Mouse (Mus musculus) spleen, embryonic (tissue): ENCODE measurements at regions not wholly inside any gene's neighbourhood (a gene's known extent, or its start where the extent isn't known, plus 50 kb on each side); places are given as distances from the start of the nearest gene placed in this dataset.

Experiments
- CTCF ChIA-PET: fragments of 350-600 bp; sonication (Branson Sonifier 250); formaldehyde crosslinking; loops from one replicate; lab custom pipeline; 2022; lab: Charles Lee

GRCm38 (mm10) chr5:97656167-97656924 is 199.5 kb upstream of the Gk2 start:
- CTCF ChIA-PET: no interaction called here

- CTCF ChIA-PET: no interaction called here
Observed at GRCm38 (mm10) chr5:97655266-97655665, 198.4 kb upstream of the Gk2 start.

- CTCF ChIA-PET: no interaction called here
Observed at GRCm38 (mm10) chr5:97654414-97654813, 197.6 kb upstream of the Gk2 start.

- CTCF ChIA-PET: no interaction called here
Observed at GRCm38 (mm10) chr5:97642251-97642650, 185.4 kb upstream of the Gk2 start.

- CTCF ChIA-PET: no interaction called here
Observed at GRCm38 (mm10) chr5:97641646-97642045, 184.8 kb upstream of the Gk2 start.

- CTCF ChIA-PET: no interaction called here
Observed at GRCm38 (mm10) chr5:97636357-97636756, 179.5 kb upstream of the Gk2 start.

- CTCF ChIA-PET: no interaction called here
Observed at GRCm38 (mm10) chr5:97633766-97634165, 176.9 kb upstream of the Gk2 start.

GRCm38 (mm10) chr5:97632791-97633190 is 176.0 kb upstream of the Gk2 start:
- CTCF ChIA-PET: no interaction called here

- CTCF ChIA-PET: no interaction called here
Observed at GRCm38 (mm10) chr5:97625200-97625599, 168.4 kb upstream of the Gk2 start.

GRCm38 (mm10) chr5:97619890-97620289 is 163.1 kb upstream of the Gk2 start:
- CTCF ChIA-PET: no interaction called here

GRCm38 (mm10) chr5:97618411-97618810 is 161.6 kb upstream of the Gk2 start:
- CTCF ChIA-PET: no interaction called here

GRCm38 (mm10) chr5:97602176-97602575 is 145.4 kb upstream of the Gk2 start:
- CTCF ChIA-PET: no interaction called here

- CTCF ChIA-PET: interaction anchor here (0.6 kb wide), 1 partner anchor 136 kb away, joined by 5 read pairs; no protein-coding TSS in a partner anchor
Observed at GRCm38 (mm10) chr5:97601384-97601783, 144.6 kb upstream of the Gk2 start.

GRCm38 (mm10) chr5:97598741-97599140 is 141.9 kb upstream of the Gk2 start:
- CTCF ChIA-PET: no interaction called here

GRCm38 (mm10) chr5:97595916-97596315 is 139.1 kb upstream of the Gk2 start:
- CTCF ChIA-PET: interaction anchor here (0.5 kb wide), 1 partner anchor 1404 kb away, joined by 3 read pairs; no protein-coding TSS in a partner anchor

GRCm38 (mm10) chr5:97594081-97594480 is 137.3 kb upstream of the Gk2 start:
- CTCF ChIA-PET: no interaction called here

- CTCF ChIA-PET: no interaction called here
Observed at GRCm38 (mm10) chr5:97582509-97582908, 125.7 kb upstream of the Gk2 start.

GRCm38 (mm10) chr5:97565486-97565885 is 108.7 kb upstream of the Gk2 start:
- CTCF ChIA-PET: no interaction called here

GRCm38 (mm10) chr5:97563724-97564123 is 106.9 kb upstream of the Gk2 start:
- CTCF ChIA-PET: no interaction called here

GRCm38 (mm10) chr5:97554274-97554673 is 97.5 kb upstream of the Gk2 start:
- CTCF ChIA-PET: no interaction called here

- CTCF ChIA-PET: no interaction called here
Observed at GRCm38 (mm10) chr5:97553122-97553521, 96.3 kb upstream of the Gk2 start.

- CTCF ChIA-PET: no interaction called here
Observed at GRCm38 (mm10) chr5:97537492-97538257, 80.9 kb upstream of the Gk2 start.

- CTCF ChIA-PET: no interaction called here
Observed at GRCm38 (mm10) chr5:97533733-97534132, 76.9 kb upstream of the Gk2 start.
